Mouse (Mus musculus) E14TG2a.4 (cell line): ENCODE results near the gene Ddc.

Source experiments
- CTCF ChIP-seq: conservative IDR thresholded peaks from 2 replicates; pipeline ENCODE4 v1.5.1; 2014; ENCODE audit warnings: low read length
- NANOG ChIP-seq: IDR thresholded peaks from 2 replicates; pipeline ENCODE4 v1.6.1; 2014; ENCODE audit warnings: borderline replicate concordance, low read length, mixed read lengths

DNA sequence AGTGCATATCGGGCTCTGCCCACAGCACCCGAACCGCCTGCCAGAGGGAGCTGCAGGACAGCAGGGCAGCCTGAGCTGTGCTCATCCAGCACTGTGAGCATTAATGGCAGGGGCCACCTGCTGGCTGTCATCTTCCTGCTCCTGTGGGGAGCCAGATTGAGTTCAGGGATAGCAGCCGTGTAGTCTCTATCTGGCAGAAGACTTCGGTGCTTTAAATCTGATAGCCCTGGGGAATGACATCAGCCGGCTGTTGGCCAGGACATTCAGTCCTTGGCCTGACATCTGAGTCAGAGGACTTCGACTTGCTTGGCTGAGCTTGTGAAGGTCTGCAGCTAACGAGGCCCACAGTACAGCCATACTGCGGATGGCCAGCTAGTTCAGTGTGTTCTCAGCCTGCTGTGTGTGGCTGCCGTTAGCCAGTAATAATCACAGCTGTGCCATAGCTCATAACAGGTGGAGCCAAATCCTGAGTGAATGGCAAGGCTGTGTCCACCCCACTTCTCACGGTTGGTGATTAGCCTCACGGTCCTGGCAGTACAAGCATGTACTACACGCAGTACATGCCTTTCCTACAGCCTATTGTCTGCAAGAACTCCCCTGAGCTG, 53.5 kb downstream of the Ddc start:
- TF ChIP-seq CTCF (no peak), NANOG (no peak)
